Mouse (Mus musculus) adrenal gland, postnatal 36 days (tissue): Measurements from ENCODE around the gene Ube3b. TPM values are rescaled to one million over a fixed set of nuclear protein-coding genes. Genes with fewer than 3 reads are reported as not detected.

Source experiments
- DNase-seq, 2 experiments: peaks; one replicate each; pipeline ENCODE4 v3.0.0; 2021; ENCODE audit warnings: mixed read lengths in 1 of 2
- total RNA-seq, 2 experiments: library from RNA; stranded (reverse); gene quantifications; 2 replicates each; pipeline ENCODE4 v1.2.3; 2021

Gene Ube3b
- total RNA-seq, 2 experiments from 2014 or later, result 60.3 to 79.0 TPM

- no peak for DNase-seq
These were observed 6.8 kb upstream of the Ube3b start for GRCm38 (mm10) chr5:114373581-114373980.

- no peak for DNase-seq
These were observed 5.8 kb upstream of the Ube3b start for GRCm38 (mm10) chr5:114374409-114375213.

DNA sequence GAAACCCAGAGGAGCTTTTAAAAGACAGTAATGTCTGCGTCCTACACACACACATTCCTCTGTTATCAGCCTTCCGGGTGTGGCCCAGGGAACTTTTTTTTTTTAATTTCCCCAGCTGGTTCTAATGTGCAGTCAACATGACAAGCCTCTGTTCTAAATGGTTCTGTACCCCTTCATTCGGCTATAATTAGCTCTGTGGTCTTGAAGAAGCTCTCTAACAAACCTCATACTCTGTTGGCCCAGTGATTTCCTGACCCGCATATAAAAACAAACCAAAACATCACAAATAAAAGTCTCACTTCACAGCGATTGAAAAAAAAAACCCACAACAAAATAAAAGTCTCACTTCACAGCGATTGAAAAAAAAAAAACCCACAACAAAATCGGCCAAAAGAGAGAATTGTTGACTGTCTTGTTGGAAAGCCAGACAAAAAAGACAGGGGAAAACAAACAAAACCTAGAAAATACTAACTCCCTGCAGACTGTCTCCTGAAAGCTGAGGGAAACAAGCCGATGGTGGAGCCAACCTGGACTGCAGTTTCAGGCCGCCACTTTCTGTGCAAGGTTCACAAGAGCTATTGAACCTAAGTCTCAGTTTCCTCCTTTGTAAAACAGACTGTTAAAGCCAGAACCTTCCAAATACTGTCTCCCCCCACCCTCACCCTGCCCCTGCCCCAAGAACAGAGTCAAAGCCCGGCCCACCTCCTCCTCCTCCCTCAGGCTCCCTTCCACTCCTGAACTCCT lies 2.1 kb upstream of the Ube3b start:
- no peak for DNase-seq

- DNase-seq, result no peak
These were observed 1.5 kb upstream of the Ube3b start for GRCm38 (mm10) chr5:114378936-114379335.

- DNase-seq, result no peak
These were observed 644 bp upstream of the Ube3b start for GRCm38 (mm10) chr5:114379763-114380162.

DNA sequence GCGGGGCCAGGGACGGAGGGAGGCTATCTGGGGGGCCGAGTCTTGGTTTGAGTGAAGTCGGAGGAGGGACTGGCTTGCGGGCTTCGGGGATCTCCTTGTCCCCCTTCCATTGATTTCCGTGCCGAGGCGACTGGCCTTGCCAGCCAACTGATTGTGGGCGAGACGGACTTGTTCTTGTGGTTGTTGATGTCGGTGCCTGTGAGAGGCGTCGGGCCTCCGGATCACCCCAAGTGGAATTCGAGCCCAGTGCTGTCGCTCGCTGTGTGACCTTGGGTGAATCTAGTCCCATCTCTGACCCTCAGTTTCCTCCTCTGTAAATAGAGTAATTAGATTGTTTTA lies 575 bp downstream of the Ube3b start:
- DNase-seq, result peak in 1 of 2 experiments; percentile 40

GRCm38 (mm10) chr5:114383184-114383904 lies 2.9 kb downstream of the Ube3b start:
- peak; percentile 43 to 62 for DNase-seq

DNA sequence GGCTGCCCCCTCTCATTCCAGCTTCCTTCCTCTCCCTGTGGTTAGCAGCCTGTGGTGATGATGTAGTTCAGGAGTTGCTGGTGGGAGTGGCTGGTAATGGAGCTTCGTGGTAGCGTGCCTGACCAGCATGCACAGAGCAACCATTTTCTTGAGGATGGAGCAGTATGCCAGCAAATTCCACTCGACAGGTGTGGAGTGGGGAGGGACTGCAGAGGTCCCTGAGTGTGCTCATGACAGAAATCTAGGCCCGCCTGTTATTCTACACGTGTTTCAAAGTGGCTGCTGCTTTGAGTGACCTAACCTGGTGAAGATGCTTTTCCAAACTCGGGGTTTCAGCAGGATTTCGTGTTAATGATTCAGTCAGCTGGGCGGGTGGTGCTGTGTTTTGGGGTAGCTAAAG lies 4.0 kb downstream of the Ube3b start:
- DNase-seq, result no peak

- no peak for DNase-seq
These were observed 12.8 kb downstream of the Ube3b start for GRCm38 (mm10) chr5:114393169-114393568.

- peak; percentile 87 to 91 for DNase-seq
These were observed 26.2 kb downstream of the Ube3b start for GRCm38 (mm10) chr5:114406592-114406991.

GRCm38 (mm10) chr5:114407269-114407668 lies 26.9 kb downstream of the Ube3b start:
- peak; percentile 40 to 55 for DNase-seq

- DNase-seq, result no peak
These were observed 27.4 kb downstream of the Ube3b start for GRCm38 (mm10) chr5:114407810-114408209.

DNA sequence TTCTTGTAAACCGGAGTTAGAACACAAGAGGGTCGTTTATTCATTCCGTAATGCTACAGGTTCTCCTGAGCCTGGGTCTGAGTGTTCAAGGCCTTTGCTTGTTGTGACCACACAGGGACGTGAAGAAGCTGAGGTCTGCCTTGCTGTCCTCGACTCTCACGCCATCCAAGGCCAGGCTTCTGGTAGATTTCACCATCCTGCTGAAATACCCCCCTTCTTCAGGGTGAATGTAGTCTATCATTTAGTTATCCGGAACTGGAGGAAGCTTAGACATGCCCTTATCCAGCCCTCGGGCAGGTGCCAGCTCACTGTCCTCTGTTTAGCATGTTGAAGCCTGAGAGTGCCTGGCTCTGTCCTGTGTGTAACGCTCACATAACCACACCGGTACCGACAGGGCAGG lies 28.4 kb downstream of the Ube3b start:
- peak; percentile 34 to 61 for DNase-seq

GRCm38 (mm10) chr5:114410429-114410828 lies 30.0 kb downstream of the Ube3b start:
- DNase-seq, result no peak

DNA sequence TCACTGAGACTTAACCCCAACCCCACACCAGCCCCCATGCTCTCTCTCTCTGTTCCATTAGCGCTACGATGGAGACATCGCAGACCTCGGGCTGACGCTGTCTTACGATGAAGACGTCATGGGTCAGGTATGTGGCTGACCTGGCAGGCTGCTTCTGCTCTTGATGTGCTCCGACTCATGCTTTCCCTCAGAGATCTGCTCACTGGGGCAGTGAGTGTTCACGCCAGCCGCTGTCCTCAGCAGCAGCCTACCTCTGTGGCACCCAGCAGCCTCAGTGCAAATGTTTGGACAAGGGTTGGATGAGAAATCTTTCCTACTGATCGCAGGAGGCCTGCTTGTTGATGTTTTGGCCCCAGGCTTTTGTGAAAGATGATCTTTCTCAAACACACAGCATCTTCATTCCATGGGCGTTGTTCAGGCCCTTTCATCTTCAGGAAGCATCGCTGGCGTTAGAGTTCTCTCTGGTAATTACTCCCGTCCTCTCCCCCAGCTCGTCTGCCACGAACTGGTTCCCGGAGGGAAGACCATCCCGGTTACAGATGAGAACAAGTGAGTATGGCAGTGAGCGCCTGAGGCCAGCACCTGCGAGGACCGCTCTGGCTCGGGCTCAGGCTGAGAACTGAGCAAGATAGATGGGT lies 32.1 kb downstream of the Ube3b start:
- DNase-seq, result no peak

- DNase-seq, result peak; percentile 77 to 80
These were observed 32.8 kb downstream of the Ube3b start for GRCm38 (mm10) chr5:114413067-114413735.

GRCm38 (mm10) chr5:114415606-114416005 lies 35.2 kb downstream of the Ube3b start:
- no peak for DNase-seq

GRCm38 (mm10) chr5:114416855-114417254 lies 36.4 kb downstream of the Ube3b start:
- DNase-seq, result no peak

DNA sequence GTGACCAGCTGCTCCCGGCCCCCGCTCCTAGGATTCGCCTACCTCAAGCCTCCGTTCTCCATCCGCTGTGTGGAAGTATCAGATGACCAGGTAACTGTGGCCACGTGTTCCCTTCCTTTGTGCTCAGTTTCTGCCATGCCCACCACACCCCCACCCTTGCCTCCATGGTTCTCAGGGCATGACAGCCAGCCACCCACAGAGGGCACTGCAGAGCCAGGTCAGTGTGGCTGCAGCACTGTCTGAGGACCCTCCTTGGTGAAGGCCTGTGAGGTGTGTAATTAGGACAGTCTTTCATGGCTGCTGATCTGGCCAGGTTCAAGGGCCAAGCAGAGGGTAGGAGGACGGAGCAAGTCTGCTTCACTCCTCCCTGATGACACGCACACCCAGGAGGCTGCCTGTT lies 38.1 kb downstream of the Ube3b start:
- DNase-seq, result no peak

GRCm38 (mm10) chr5:114421561-114422298 lies 41.3 kb downstream of the Ube3b start:
- DNase-seq, result no peak

DNA sequence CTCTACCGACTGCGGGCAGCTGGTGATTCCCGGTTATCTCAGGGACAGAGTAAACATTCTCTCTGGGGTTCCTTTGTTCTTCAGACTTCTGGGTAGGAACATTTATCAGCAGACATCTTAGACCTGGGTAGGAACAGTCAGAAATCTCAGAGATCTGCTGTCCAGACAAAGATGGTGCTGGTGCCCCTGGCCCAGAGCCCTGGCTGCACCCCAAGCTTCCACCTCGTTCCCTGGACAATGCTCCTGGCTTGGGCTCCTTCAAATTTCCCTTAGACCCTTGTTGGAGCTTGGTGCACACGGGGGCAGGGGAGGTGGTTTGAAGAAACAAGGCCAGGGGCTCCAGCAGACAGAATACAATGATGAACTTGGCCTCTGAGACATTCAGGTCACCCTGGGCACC lies 42.2 kb downstream of the Ube3b start:
- no peak for DNase-seq
